ENCODE assay signal across 27 mouse cellular contexts in genomic region chr9:105136404-105136803, GRCm38 (mm10). TPM values are rescaled to one million over a fixed set of nuclear protein-coding genes. Genes with fewer than 3 reads are reported as not detected.
DNase-seq lines count a peak whose midpoint lies in the region; ATAC-seq and TF ChIP-seq lines count a peak whose summit lies in the region.
"Had no signal": no experiment of that assay in that cellular context is flagged by ENCODE, and none has a peak within 500 bp of the region (broad histone marks: within the 10 kb centered on the region; RNA-seq: fewer than 3 reads in every experiment).

No protein-coding gene starts in this region.

- no peaks in the 10 kb centered on the region for H3K36me3 ChIP-seq in lung, postnatal 0 days (ENCODE audit: insufficient read depth, low read length)
- H3K36me3 ChIP-seq in stomach, postnatal 0 days (ENCODE audit: control insufficient read depth, insufficient read depth, low read length), result no peaks in the 10 kb centered on the region
- H3K36me3 ChIP-seq: embryonic facial prominence, embryonic 15.5 days; forebrain, embryonic 10.5 days; heart, embryonic 10.5 days; hindbrain, embryonic 13.5 days had no signal

- no peaks in the 10 kb centered on the region for H3K4me1 ChIP-seq in lung, postnatal 0 days (ENCODE audit: insufficient read depth, low read depth, low read length)
- H3K4me1 ChIP-seq in stomach, postnatal 0 days (replicated peaks; ENCODE audit: control insufficient read depth, insufficient read depth), result 0 out of 2 replicates have a peak, but pooled peaks cover 3% of the 10 kb centered on the region

- 4% methylated on average over 1 of the region's 1 CpGs for WGBS in lung, postnatal 0 days
- 34% methylated on average over 1 of the region's 1 CpGs for WGBS in stomach, postnatal 0 days

- no peak overlapping the region for H3K27ac ChIP-seq in lung, postnatal 0 days (ENCODE audit: low read length)
- no peak overlapping the region for H3K27ac ChIP-seq in stomach, postnatal 0 days (replicated peaks)
- H3K27ac ChIP-seq: embryonic facial prominence, embryonic 15.5 days; forebrain, embryonic 10.5 days; gastrocnemius, adult 2 months; heart, embryonic 10.5 days; hindbrain, embryonic 13.5 days; hindbrain, postnatal 0 days had no signal

- H3K27me3 ChIP-seq in lung, postnatal 0 days (replicated peaks; ENCODE audit: insufficient read depth, low read length), result no peaks in the 10 kb centered on the region
- H3K27me3 ChIP-seq in stomach, postnatal 0 days (ENCODE audit: control insufficient read depth, insufficient read depth, low read length), result no peaks in the 10 kb centered on the region
- H3K27me3 ChIP-seq: embryonic facial prominence, embryonic 15.5 days; hindbrain, embryonic 13.5 days; Patski had no signal

- no peaks in the 10 kb centered on the region for H3K9me3 ChIP-seq in lung, postnatal 0 days (ENCODE audit: low read length)
- H3K9me3 ChIP-seq in stomach, postnatal 0 days (ENCODE audit: control insufficient read depth, low read length), result no peaks in the 10 kb centered on the region
- H3K9me3 ChIP-seq: embryonic facial prominence, embryonic 15.5 days; forebrain, embryonic 10.5 days; heart, embryonic 10.5 days; hindbrain, embryonic 13.5 days had no signal

- DNase-seq in embryo, embryonic 10 days (ENCODE audit: low spot score), result peak; percentile 3
- DNase-seq in embryo, embryonic 11 days, result no peak
- peak; percentile 37 for DNase-seq in lung, postnatal 0 days (ENCODE audit: low spot score)
- DNase-seq in lung, adult 18-20 months, result no peak
- peak; percentile 21 for DNase-seq in CD4-positive helper T cell, adult 2 months (ENCODE audit: low read depth, low spot score)
- peak; percentile 1 for DNase-seq in stomach, postnatal 0 days (ENCODE audit: low spot score)
- no peak for DNase-seq in gastrocnemius, postnatal 25 days
- DNase-seq: adrenal gland, adult 2 months; adrenal gland, postnatal 25 days; cerebellum, adult 18-20 months; cerebellum, adult 9-11 months; cerebellum, postnatal 36 days; gastrocnemius, adult 2 months; gastrocnemius, postnatal 36 days; heart, adult 18-20 months; heart, postnatal 10 days had no signal

- TF ChIP-seq CTCF in lung, postnatal 0 days (IDR thresholded peaks at IDR 0.05), result no peak
- TF ChIP-seq CTCF in stomach, postnatal 0 days (IDR thresholded peaks at IDR 0.05; ENCODE audit: low read depth), result no peak

- H3K9ac ChIP-seq in lung, postnatal 0 days (replicated peaks; ENCODE audit: low read depth), result no peak overlapping the region
- H3K9ac ChIP-seq in stomach, postnatal 0 days (ENCODE audit: low read length), result no peak overlapping the region
- H3K9ac ChIP-seq: embryonic facial prominence, embryonic 15.5 days; hindbrain, embryonic 13.5 days had no signal

- no peak overlapping the region for H3K4me2 ChIP-seq in lung, postnatal 0 days (replicated peaks; ENCODE audit: low read depth, low read length)
- no peak overlapping the region for H3K4me2 ChIP-seq in stomach, postnatal 0 days (replicated peaks; ENCODE audit: low read depth)
- H3K4me2 ChIP-seq: embryonic facial prominence, embryonic 15.5 days; hindbrain, embryonic 13.5 days had no signal

- H3K4me3 ChIP-seq in lung, postnatal 0 days (ENCODE audit: low read depth, low read length), result no peak overlapping the region
- no peak overlapping the region for H3K4me3 ChIP-seq in stomach, postnatal 0 days (ENCODE audit: low read depth, low read length)
- H3K4me3 ChIP-seq: embryonic facial prominence, embryonic 15.5 days; erythroblast, embryonic 14.5 days; forebrain, embryonic 10.5 days; gastrocnemius, adult 2 months; heart, embryonic 10.5 days; hindbrain, embryonic 13.5 days had no signal

- peak; percentile 26; the same call in 1 of the 2 replicates for ATAC-seq in lung, postnatal 0 days
- ATAC-seq in stomach, postnatal 0 days (ENCODE audit: low FRiP score, low TSS enrichment), result no peak
- ATAC-seq: forebrain, embryonic 14.5 days; hindbrain, postnatal 0 days; Patski had no signal

- TF ChIP-seq EP300 in lung, postnatal 0 days (IDR thresholded peaks at IDR 0.05), result peak; percentile 90
- no peak for TF ChIP-seq EP300 in stomach, postnatal 0 days (optimal IDR thresholded peaks at IDR 0.05)

RNA-seq across cellular contexts. Expression of gene Nudt16, which starts 4.8 kb away (rescaled TPM):
- polyA plus RNA-seq in lung, postnatal 0 days (2015; fragmentation: Nextera tagmentation; extraction: Ambion mirVana), result 24.8 TPM in 2 replicates
- polyA plus RNA-seq in stomach, postnatal 0 days (2015; fragmentation: Nextera tagmentation; extraction: Ambion mirVana), result 17.7 and 21.0 TPM in 2 replicates
- total RNA-seq in gastrocnemius, postnatal 25 days (2021), result 1 to 10 TPM; 4.2 to 4.9 TPM

RNA-seq across cellular contexts. Expression of gene 1700080E11Rik, which starts 8.5 kb away (rescaled TPM):
- not detected in 2 replicates for polyA plus RNA-seq in lung, postnatal 0 days (2015; fragmentation: Nextera tagmentation; extraction: Ambion mirVana)
- not detected in 2 replicates for polyA plus RNA-seq in stomach, postnatal 0 days (2015; fragmentation: Nextera tagmentation; extraction: Ambion mirVana)
- not detected for total RNA-seq in gastrocnemius, postnatal 25 days (2021)
- total RNA-seq: adrenal gland, adult 2 months; adrenal gland, postnatal 25 days; gastrocnemius, adult 2 months; gastrocnemius, postnatal 36 days; heart, adult 18-20 months; heart, postnatal 10 days; hematopoietic stem cell, adult 5-6 weeks; hindbrain, postnatal 0 days had no signal
- polyA plus RNA-seq: adrenal gland, adult 2 months; embryonic facial prominence, embryonic 11.5 days; embryonic facial prominence, embryonic 15.5 days; erythroblast, embryonic 14.5 days; forebrain, embryonic 10.5 days; forebrain, embryonic 14.5 days; heart, embryonic 10.5 days; heart, embryonic 14.5 days; hindbrain, embryonic 13.5 days; hindbrain, postnatal 0 days; Patski had no signal

Comparison
In these comparisons a context has a peak if more than half of its experiments do, and no peak if none do; other contexts are left out.
1. DNase-seq: peak in embryo, embryonic 10 days (single experiment), lung, postnatal 0 days (single experiment), CD4-positive helper T cell, adult 2 months (single experiment) and stomach, postnatal 0 days (single experiment); none in embryo, embryonic 11 days (single experiment), lung, adult 18-20 months (0 of 2) and gastrocnemius, postnatal 25 days (single experiment).